Mouse (Mus musculus): Measurements from ENCODE around the gene Tnfsf13.

GRCm38 (mm10) chr11:69712954-69713672, 27.5 kb upstream of the Tnfsf13 start:
- TF ChIP-seq POLR2A (IDR thresholded peaks at IDR 0.05; ENCODE audit: borderline replicate concordance, low read depth, low read length) (no peak), CTCF (IDR thresholded peaks at IDR 0.05; ENCODE audit: low read depth, low read length) (no peak)

Data from bone marrow macrophage, adult 2 months (primary cell).